Mouse (Mus musculus) left cerebral cortex, postnatal 25 days (tissue): ENCODE data around the gene Ets1. TPM values are rescaled to one million over a fixed set of nuclear protein-coding genes. Genes with fewer than 3 reads are reported as not detected.

Source experiments
- DNase-seq, 2 experiments: peaks; one replicate each; pipeline ENCODE4 v3.0.0; 2022; ENCODE audit warnings: low spot score in 2 of 2, mixed read lengths in 1 of 2
- intact Hi-C: fragments of 180-260 bp; cut with DNase I; formaldehyde crosslinking; loops from one replicate; pipeline ENCODE4 v1.15.1; 2025
- total RNA-seq, 2 experiments: library from RNA; stranded (reverse); gene quantifications; 2 replicates each; pipeline ENCODE4 v1.2.3; 2021

The Ets1 gene
- total RNA-seq, 2 experiments from 2014 or later = 11.2 to 12.9 TPM

GRCm38 (mm10) chr9:32656351-32656844 lies 20.4 kb downstream of the Ets1 start:
- no peak for DNase-seq
- intact Hi-C loops = no loop called here

DNA sequence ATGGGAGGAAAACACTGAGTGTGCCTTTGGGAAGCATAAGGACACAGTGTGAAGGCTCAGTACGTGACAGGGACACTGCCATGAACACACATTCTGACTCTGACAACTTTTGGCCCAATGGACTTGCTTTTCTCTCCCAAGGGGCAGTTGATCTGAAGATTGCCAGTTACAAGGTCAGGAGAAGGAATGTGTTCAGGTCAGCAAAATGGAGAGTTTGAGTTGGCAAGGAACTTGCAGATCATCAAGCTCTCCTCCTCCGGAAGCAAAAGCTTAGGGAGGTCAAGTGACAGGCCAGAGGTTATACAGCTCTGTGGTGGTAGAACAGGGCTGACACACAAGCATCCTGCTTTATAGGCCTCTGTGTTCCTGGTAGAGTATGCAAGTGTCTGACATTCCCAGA lies 21.1 kb downstream of the Ets1 start:
- intact Hi-C loops = no loop called here
- no peak for DNase-seq

- DNase-seq = no peak
Measured at GRCm38 (mm10) chr9:32660406-32660960, 24.5 kb downstream of the Ets1 start.

GRCm38 (mm10) chr9:32661071-32661470 lies 25.1 kb downstream of the Ets1 start:
- intact Hi-C loops = no loop called here

More at GRCm38 (mm10) chr9:32660406-32660960, 24.5 kb downstream of the Ets1 start:
- intact Hi-C loops = no loop called here

DNA sequence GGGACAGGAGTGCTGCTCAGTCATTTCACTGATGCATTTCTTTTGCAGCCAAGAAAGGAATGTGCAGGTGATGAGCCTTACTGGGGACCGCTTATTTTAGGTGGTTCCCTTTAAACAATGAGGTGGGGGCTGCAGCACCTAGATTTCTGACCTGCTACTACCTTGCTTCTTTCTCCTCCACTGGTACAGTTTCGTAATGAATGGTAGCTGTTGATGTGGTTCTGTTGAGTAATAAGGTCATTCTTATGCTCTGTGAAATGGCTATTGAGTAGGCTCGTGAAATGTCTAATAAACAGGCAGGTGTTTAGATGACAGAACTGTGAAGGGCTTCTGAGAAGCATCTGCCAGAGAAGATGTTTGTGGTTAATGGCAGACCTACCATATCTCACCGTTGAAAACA lies 25.5 kb downstream of the Ets1 start:
- no peak for DNase-seq
- intact Hi-C loops = no loop called here

More at GRCm38 (mm10) chr9:32661071-32661470, 25.1 kb downstream of the Ets1 start:
- DNase-seq = no peak

DNA sequence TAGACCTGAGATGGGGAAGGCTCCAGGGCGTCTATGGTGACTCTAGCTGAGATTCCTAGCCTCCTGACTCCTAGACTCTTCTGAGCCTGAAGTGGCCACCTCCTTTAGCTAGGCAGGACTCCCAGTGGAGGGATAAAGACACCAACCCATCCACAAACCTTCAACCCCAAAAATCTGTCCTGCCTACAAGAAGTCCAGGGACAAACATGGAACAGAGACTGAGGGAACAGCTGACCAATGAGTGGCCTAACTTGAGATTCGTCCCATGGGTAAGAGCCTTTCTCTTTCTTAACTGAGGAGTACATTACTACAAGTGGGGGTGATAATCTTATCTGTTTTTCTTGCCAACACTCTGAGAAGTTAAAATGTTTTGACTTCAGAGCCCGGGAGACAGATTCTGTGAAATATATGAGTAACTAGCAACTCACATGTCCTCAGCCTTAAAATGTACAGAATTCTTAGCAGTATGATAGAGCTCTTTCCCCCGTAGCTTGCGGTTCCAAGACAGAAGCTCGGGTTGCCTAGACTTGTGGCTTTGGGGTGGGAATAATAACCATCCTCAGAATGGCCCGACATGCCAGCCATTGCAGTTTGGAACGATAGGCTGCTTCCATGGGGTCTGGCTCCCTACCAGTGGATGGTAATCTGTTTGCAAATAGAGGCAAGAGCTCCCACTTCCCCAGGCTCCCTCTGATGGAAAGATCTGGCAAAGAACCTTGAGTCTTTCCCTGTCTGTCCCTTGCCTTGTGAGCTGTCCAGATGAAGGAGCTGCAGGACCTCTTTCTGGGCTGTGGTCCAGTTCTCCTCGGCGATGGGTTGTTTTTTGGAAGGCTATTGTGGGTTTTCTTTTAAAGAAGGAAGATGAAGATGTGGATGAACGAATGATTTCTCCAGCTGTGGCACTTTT lies 30.8 kb downstream of the Ets1 start:
- DNase-seq = peak in 1 of 2 experiments; percentile 24
- intact Hi-C loops = loop anchor here (5.0 kb wide), 1 partner anchor 75 kb away; no protein-coding TSS in a partner anchor

GRCm38 (mm10) chr9:32667518-32667908 lies 31.5 kb downstream of the Ets1 start:
- no peak for DNase-seq
- intact Hi-C loops = loop anchor here (5.0 kb wide), 1 partner anchor 75 kb away; no protein-coding TSS in a partner anchor

- intact Hi-C loops = loop anchor here (5.0 kb wide), 1 partner anchor 76 kb away; no protein-coding TSS in a partner anchor
Measured at GRCm38 (mm10) chr9:32668075-32668673, 32.2 kb downstream of the Ets1 start.

DNA sequence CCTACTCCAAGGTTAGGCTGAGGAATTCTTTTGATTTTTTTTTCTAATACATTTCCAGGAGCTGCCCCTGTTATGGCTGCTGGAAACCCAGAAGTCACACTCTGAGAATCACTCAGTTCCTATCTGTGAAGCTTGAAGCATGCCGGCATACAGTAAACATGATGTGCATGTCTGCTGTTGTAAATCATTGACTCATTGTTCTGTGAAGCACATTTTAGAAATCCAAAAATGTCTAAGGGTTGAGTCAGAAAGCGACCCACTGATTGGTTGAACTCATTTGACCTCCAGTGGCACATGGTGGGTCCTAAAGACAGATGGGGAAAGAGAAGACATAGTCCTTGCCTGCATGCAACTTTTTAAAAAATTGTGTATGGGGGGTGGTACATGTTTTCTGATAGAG lies 33.4 kb downstream of the Ets1 start:
- intact Hi-C loops = loop anchor here (5.0 kb wide), 1 partner anchor 77 kb away; no protein-coding TSS in a partner anchor
- no peak for DNase-seq

More at GRCm38 (mm10) chr9:32668075-32668673, 32.2 kb downstream of the Ets1 start:
- DNase-seq = peak in 1 of 2 experiments; percentile 41

DNA sequence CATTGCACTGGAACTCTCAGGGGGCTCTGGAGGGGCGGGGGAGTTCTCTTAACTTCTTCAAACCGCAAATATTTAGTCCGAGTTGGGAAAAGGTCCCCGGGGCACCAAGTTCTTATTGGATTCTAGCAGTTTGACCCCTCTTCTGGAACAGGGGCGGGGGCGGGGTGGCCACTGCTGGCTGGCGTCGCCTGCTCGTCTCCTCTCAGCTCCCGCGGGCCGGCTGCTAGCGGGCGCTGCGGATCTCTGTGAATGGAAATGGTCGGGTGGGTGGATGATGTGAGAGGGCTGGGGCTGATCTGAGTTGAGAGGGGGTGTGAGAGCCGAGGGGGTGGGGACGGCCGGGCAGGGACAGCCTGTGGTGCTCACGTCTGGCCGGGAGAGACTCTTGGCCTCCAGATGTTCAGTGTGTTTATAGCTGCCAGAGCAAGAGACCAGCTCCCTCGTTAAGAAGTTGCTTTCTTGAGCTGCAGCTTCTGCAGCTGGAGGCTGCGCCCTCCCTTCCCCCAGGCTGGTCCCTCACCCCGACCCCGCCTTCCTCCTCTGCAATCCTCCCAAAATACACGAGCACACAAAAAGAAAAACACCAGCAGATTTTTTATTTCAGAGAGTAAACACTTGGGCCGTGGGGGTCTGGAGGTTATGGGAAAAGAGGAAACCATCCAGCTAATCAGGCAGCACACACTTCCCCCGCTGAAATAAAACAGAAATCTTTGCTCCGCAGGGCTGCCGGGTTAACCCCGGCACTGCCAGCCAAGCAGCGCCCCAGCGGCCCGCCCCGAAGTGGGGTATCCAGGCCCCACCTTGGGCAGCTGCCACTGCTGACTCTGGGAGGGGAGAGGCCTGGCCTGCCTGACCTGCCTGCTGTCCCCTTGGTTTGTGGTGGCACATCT lies 36.2 kb downstream of the Ets1 start:
- DNase-seq = peak; percentile 29 to 43
- intact Hi-C loops = loop anchor here (5.0 kb wide), 1 partner anchor 270 kb away; no protein-coding TSS in a partner anchor

DNA sequence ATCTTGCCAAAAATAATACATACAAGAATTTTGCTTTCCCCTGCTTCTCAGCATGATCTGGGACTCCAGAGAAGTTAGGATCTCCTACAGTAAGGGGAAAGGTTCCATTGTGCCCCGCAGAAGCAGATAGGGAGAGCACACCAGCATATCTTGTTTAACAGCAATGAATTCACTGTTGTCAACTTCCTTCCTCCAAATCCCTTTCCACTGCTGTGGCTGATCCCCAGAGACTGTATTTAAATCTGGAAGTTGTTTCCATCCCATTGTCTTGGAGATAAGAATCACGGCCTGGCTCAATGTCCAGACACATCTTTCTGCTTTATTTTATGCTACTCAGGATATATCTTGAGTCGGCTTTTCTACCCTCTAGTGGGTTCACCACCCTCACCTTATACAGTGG lies 37.9 kb downstream of the Ets1 start:
- intact Hi-C loops = loop anchor here (5.0 kb wide), 1 partner anchor 268 kb away; no protein-coding TSS in a partner anchor
- DNase-seq = no peak

DNA sequence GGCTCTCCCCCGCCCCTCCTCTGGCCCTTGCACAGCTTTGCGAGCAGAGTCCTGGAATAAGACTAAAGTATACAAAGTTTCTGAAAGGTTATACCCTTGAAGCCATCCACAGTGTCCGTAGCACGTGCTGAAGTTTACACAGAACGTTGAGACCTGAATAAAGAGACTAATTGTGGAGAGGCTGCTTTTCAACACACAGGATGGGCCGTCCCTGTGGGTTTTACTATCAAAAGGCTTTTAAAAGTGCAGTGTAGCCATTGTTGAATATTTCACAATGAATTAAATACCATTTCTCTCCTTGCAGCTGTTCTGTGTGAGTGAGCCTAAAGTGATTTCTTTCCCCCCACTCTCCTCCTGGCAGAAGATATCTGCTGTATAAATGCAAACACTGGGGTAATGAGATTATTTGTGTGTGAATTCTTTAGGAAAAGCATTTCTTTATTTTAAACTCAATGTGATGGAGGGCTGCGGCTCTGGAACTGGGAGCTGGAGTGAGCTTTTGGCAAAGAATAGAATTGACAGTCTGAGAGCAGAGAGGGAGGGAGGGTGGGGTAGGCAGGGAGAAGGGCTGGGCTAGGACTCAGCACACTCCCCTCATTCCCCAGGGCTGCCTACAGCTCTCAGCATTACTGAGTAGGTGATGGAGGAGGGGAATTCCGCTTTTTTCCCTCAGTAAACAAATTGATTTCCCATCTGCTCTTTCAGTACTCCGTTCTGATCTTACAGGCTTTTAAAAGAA lies 39.8 kb downstream of the Ets1 start:
- DNase-seq = no peak
- intact Hi-C loops = no loop called here

GRCm38 (mm10) chr9:32676480-32676879 lies 40.5 kb downstream of the Ets1 start:
- intact Hi-C loops = no loop called here
- peak in 1 of 2 experiments; percentile 9 for DNase-seq

- intact Hi-C loops = no loop called here
- DNase-seq = no peak
Measured at GRCm38 (mm10) chr9:32677646-32678045, 41.6 kb downstream of the Ets1 start.

GRCm38 (mm10) chr9:32678120-32678757 lies 42.2 kb downstream of the Ets1 start:
- intact Hi-C loops = no loop called here
- DNase-seq = no peak

GRCm38 (mm10) chr9:32679531-32679930 lies 43.5 kb downstream of the Ets1 start:
- intact Hi-C loops = no loop called here

DNA sequence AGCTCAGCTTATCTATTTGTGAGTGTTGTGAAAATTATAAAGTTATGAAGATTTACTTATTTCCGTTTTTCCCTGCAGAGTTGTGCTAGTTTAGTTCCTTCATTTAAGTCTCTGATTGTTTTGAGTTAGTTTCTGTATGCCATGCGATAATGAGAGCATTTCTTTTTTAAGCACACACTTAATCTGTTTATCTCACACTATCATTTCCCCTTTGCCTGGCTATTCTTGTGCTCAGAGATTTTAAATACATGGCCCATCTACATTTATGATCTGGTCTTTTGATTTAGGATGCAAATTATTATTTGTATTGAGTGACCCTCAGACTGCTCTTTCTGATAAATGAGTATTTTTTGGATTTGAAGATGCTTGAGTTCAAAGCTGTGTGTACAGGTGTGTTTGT lies 44.2 kb downstream of the Ets1 start:
- intact Hi-C loops = no loop called here
- DNase-seq = no peak

More at GRCm38 (mm10) chr9:32679531-32679930, 43.5 kb downstream of the Ets1 start:
- no peak for DNase-seq
